Mouse (Mus musculus) activated CD4-positive, CD25-positive, alpha-beta regulatory T cell, adult 4 months (primary cell): ENCODE measurements around the gene Tspan9. TPM values are rescaled to one million over a fixed set of nuclear protein-coding genes. Genes with fewer than 3 reads are reported as not detected.

Source experiments
- ATAC-seq: one replicate; pipeline ENCODE4 v1.8.0; 2017
- polyA plus RNA-seq, 2 experiments: library from polyadenylated mRNA; unstranded; fragments of 100-300 nt; shearing (Covaris generic); gene quantifications; one replicate each; pipeline ENCODE4 v1.2.1; 2017

Tspan9 gene
- polyA plus RNA-seq, 2 experiments from 2014 or later, result 0.08 to 0.23 TPM

DNA sequence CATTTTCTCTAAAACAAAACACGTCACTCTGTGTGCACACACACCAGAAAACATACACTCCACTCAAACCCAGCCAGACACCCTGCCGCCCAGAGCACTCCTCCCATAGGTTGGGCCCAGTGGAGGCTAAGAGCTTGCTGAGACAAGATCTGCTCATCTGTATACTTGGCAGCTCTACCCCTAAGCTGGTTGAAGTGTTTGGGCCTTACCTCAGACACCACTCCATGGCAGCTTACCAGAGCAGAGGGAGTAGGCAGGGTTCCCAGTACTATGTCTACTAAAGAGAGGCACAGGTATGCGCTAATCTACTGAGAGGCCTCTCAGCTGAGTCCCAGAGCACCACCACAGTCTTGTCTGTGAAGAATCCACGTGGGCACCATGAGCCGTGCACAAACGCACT lies 10.8 kb downstream of the Tspan9 start:
- no peak for ATAC-seq

DNA sequence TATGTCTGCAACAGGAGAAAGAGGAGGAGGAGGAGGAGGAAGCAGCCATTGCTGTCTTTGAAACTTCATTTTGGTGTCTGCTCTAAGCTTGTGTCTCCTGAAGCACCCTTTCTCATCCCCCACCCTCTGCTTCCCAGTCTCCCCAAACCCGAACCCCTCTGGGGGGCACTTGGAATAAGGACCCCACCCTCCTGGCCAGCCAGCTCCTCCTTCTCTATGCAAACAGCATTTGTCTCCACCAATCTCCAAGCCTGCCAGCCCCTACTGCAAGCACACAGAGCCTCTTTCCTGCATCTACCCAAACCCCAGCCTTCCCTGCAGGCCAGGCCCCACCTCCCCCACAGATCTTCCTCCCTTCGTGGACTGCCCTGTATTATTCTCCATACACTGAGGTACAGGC lies 12.0 kb downstream of the Tspan9 start:
- no peak for ATAC-seq

DNA sequence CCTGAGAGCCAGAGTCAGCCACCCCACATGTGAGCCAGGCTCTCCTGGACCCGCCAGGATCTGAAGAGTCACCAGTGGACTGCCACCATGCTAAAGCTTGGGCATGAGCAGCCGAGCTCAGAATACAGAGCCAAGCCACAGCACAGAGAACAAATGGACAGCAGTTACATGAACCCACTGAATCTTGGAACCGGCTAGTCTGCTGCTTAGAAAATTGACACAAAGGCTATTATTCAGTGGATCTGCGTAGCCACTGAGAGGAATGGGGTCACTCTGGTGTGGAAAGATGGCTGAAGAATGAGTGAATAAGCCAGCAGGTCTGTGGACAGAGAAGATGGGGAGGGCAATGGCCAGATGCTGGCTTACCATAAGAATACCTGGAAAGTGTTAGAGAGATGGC lies 12.7 kb downstream of the Tspan9 start:
- ATAC-seq, result no peak

DNA sequence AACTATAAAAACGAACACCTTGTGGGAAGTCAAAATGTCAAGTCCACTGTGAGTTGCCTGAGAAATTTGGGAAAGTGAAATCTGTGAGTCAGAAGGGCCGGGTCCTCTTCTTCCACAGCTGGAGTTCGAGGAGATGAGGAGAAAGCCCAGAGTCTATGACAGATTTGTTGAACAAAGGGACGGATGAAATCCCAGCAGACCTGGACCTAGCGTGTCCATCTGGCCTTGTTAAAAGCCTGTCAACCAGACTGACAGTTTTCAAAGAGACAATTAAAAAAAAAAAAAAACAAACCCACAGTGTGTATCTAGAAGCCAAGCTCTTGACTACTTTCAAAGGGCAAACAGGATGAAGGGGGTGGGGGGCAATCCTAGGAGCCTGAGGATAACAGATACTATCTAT lies 14.0 kb downstream of the Tspan9 start:
- ATAC-seq, result no peak

DNA sequence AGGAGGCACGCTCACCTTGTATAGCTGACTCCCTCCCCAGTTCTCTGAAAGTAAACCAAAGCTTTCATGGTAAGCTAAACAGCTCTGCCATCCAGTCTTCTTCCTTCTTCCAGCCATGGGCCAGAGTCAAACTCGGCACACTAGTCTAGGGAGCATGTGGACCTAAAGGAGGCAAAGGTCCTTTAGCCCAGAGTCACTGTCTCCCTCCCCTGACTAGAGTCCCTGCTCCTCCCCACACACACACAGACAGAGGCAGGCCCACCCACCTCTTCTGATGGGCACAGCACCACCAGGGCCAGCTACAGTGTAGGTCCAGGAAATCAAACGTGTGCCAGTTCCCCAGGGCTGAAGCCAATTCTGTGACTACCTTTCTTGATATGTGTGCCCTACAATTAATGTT lies 16.1 kb downstream of the Tspan9 start:
- no peak for ATAC-seq

DNA sequence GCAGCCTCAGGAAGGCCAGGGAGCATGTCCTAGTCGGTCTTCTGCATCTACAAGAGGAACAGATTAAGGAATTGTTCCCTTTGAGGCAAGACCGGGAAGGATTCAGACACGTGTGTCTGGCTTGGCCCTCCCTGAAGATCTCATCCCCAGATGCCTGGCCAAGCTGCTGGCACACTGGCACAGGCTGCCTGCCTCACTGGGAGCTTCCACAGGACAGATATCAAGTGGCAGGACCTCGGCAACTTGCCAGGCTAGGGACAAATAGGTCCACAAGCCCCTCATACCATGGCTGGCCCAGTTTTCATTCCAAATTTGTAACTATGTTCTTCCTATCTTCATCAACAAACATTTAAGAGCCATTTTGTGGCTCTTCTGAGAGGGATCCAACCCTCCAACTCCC lies 16.5 kb downstream of the Tspan9 start:
- no peak for ATAC-seq

DNA sequence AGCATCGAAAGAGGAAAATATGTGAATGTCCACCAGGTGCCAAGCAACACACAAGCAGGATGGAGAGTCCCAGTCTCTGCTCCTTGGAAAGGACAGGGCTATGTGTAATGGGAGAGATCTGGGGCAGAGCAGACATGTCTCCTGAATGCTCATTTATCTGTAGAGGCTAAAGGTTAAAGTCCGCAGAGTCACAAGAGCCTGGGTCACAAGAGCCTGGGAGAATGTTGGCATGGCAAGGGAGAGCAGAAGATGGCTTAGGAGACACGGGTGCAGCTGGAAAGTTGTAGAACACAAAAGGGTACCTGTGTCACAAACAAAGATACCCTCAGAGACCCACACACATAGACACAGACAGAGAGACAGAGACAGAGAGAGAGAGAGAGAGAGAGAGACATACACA lies 17.9 kb downstream of the Tspan9 start:
- ATAC-seq, result no peak

DNA sequence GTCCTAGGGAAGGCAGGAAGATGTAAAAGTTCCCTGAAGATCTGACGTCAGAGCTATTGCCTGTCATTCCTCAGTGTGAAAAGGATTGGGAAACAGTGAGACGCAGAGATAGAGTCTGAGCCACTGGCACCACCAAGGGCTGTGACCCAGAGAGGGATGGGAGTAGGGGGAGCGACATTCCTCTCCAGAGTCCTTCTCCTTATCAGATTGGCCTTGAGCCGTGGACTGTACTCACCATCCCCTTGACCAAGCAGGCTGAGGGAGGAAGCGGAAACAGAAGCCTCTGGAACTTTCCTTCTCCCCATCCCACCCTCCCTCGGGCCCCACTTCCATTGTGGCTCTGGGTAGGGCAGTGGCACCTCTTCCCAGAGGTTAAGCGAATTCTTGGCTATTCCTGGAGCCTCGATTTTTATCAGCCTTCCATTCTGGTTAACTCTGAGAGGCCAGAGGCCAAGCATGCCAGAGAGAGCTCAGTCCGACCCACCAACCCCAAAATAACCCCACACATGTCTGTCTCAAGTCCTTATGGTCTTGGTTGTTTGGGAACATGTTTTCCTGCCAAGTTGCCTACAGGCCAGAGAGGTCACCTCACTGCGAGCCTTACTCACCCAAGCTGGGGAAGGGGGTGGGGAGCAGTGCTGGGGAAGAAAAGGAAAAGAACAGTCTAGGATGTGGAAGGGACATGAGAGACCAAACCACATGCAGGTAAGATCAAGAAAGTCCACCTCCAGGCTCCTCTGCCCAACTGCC lies 19.0 kb downstream of the Tspan9 start:
- no peak for ATAC-seq

DNA sequence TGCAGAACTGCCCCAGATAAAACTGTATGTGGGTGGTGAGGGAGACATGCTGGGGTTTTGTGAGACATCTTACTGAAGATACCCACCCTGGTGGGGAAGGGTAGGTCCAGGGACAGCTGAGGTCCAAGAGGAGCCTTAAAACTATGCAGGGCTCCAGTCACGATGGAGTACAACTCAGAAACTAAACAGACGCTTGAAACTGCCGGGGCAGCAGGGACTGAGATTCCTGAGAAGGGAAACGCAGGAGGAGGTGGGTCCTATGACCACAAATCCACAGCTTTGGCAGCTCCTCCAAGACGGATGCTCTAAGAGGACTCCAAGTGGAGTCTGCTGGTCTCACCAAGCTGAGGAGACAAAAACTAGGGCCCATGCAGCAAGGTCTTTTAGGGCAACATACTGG lies 21.3 kb downstream of the Tspan9 start:
- ATAC-seq, result no peak

DNA sequence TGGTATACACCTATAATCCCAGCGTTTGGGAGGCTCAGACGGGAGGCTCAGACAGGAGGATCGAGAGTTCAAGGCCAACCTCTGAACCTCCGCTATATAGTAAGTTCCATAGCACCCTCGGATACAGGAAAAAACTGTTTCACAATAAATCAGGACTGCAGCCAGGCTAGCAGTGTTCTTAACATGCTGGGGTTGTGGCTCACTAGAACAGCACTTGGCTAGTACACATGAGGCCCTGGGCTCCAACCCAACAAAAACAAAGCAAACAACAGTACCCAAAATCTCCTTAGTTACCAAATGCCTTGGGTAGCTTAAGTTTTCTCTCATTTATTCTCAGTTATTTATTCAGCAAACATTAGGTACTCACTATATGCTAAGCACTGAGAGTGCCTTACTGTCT lies 21.7 kb downstream of the Tspan9 start:
- ATAC-seq, result no peak

DNA sequence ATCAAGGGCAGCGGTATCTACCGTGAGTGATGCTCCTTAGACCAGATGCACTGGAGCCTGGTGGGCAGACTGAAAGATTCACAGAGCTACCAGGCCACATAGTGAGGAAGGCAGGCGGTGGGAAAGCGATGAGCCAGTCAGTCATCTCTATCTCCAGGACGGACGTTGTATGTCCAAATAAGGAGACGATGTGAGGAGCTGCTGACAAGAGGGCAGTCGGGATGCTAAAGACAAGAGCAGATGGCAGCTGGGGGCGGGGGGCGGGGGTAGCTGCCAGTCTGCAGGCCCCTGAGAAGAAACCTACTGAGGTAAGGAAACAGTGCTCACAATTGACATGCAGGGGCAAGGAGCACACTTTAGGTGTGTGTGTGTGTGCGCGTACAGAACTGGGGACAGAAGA lies 22.6 kb downstream of the Tspan9 start:
- ATAC-seq, result no peak

DNA sequence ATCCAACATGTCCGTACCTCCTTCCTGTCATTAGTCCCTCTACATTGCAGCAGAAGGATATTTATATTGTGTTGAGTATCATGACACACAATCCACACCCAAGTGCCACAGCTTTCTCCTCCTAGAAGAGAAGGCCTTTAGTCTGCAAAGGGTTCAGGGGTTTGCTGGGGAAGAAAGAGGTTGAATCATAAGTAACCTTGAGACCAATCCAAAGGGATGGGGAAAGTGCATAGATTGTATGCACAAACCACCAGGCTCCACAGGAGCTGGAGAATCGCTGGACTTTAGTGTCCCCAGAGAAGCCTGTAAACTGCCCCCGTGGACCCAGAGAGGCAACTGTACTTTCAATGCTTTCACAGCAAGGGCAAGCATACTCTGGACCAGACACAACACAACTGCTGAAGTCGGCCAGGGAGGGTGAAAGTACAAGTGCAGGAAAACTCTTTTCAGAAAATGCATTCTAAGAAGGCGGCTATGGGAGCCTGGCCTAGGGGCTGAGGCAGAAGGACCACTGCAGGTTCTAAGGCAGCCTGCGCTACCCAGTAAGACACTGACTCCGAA lies 24.6 kb downstream of the Tspan9 start:
- ATAC-seq, result no peak

DNA sequence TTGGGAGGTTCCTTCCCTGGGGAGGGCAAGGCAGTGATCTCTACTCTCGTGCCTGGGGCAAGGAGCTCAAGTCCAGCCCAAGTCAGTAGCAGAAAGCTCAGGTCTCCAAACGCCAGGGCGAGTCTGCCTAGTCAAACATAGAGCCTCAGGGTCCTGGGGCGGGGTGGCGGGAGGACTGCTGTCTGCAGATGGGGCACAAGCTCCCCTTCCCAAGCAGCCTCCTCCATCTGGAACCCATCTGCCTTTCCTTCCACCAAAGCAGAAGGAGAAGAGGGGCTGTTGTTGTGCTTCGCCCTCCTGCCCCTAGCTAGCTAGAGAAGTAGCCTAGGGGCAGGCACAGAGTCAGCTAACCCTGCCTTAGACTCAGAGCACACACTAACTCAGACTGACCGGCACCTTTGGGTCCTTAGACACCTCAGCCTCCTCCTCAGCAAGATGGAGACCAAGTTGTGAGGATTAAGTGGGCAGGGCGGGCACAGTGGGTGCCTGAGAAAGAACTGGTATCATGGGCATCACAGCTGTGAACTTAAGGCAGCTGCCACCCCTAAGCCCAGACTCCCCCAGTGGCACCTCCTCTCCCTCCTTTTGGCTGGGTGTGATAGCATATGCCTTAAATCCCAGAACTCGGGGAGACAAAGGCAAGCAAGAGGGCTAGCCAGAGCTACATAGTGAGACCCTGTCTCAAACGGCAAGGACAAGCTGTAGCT lies 26.4 kb downstream of the Tspan9 start:
- no peak for ATAC-seq

DNA sequence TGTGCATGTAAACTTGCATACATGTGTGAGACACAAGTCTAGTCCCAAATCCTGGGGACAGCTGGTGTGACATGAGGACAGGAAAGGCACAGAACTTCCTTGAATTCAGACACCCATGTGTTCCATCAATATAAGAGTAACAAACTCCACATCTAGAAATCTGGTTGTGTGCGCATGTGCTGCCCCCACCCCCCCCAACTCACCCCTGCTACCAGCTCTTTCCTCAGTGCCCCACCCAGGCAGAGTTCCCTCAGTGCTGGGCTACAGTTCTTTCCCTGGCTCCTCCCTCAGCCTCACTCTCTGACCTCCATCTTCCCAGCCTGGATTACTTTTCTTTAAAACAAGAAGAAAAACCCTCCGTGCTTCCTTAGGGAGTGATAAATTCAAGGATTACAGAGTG lies 27.1 kb downstream of the Tspan9 start:
- ATAC-seq, result no peak

DNA sequence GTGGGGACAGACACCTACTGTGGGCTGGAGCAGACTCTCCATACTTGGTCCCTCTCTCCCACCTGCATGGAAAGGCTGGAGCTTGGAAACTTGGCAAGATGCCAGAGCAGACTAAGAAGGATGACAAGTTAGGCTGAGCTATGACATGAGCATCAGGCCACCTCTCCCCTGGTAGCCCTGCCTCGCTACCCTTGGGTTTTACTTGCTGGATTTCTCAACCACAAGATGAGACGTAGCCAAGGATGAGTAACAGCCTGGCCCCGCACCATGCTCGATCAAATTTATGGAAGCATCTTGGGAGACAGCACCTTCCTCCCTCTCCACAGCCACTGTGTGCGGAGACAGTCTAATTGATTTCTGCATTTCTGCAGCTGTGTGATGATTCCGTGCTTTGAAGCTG lies 28.3 kb downstream of the Tspan9 start:
- no peak for ATAC-seq

DNA sequence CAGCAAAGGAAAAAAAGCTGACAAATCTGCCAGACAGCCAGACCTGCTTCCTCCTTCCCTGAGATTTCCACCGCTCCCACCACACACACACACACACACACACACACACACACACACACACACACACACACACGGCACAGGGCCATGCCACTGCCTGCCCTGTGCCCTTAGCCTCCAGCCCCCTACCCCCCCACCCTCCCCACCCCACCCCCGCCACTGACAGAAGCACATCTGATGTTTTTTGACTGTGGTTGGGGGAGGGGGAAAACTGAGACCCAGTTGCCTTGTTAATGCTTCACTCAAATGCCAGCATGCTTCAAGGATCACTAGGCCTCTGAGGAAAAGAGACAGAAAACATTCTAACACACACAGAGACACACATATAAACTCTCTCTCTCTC lies 30.8 kb downstream of the Tspan9 start:
- no peak for ATAC-seq

DNA sequence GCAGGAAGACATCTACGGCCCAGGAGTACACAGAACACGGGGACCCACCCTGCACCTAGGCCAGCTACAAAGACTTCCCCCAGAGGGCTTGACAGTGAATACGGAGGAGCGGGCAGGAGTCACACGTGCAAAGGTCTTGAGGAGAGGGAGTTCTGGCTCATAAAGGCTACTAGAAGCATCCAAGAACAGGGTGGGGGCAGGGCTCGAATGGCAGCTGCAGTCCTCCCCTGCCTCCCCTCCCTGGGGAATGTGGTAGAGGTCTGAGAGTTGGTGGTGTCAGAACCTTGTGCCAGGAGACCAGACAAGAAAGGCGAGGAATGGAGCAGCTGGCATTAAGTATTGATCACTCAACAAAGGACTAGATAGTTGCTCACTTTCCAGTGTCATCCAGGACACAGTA lies 31.6 kb downstream of the Tspan9 start:
- no peak for ATAC-seq

DNA sequence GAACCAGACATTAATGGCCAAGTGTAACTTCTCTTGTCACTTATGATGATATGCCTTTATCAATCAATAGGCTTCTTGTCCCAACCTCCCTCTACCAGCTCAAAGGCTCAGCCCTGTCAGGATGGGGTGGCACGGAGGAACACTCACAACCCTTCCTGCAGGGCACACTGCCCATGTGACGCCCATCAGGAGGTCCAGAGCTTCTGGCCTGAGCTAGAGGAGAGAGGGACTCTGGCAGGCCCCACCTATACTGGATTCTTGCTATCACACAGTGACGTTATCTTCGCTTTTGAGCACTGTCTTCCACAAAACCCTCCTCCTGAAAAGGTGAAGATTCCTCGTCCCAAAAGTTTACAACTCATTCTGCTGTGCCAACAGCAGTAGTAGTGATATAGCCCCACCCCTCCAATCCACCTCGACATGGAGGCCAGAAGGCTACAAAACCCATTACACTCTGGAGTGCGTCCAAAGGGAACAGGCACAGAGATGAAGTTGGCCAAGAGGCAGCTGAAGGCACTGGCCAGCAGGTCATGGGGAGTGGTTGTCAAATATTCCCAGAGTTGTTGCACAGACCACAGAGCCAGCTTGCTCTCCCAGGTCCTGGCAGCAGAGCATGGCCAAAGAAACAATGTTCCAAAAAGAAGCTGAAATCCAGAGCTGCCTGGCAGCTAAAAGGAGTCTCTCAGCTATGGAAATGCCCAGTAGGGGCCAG lies 34.9 kb downstream of the Tspan9 start:
- ATAC-seq, result no peak

DNA sequence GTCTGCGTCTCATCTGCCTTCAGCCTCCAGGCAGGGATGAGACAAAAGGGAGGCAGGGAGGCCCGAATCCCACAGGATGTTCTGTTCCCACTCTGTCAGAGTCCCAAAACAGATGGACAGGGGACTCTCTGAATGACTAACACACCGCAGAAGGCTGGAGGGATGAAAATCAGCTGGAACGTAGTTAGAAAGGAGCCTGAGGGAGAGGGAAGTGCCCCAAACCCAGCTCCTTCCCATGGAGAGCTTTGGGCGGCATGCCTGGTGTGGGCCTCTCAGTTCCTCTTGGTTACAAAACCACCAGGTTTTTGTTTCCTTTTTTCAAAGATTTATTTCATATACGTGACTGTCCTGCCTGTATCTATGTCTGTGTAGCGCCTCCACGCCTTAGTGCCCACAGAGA lies 35.7 kb downstream of the Tspan9 start:
- ATAC-seq, result no peak

DNA sequence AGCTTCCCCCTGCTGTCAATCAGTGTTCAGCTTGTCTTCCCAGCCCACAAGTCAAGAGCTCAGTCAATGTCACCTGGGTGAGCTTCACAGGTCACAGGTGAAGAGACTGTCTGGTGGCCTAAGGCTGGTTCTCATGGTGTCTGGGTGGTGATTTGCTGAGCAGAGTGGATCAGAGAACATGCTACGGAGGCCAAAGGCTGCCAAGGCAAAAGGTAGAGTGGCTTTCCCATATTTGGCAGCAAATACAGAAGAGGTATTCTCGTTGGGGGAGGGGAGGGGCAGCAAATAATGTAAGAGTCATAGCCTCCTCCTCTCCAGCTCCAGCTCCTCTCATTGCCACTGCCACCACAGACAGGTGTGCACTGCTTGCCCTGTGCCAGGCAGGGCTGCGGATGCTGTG lies 37.2 kb downstream of the Tspan9 start:
- no peak for ATAC-seq

DNA sequence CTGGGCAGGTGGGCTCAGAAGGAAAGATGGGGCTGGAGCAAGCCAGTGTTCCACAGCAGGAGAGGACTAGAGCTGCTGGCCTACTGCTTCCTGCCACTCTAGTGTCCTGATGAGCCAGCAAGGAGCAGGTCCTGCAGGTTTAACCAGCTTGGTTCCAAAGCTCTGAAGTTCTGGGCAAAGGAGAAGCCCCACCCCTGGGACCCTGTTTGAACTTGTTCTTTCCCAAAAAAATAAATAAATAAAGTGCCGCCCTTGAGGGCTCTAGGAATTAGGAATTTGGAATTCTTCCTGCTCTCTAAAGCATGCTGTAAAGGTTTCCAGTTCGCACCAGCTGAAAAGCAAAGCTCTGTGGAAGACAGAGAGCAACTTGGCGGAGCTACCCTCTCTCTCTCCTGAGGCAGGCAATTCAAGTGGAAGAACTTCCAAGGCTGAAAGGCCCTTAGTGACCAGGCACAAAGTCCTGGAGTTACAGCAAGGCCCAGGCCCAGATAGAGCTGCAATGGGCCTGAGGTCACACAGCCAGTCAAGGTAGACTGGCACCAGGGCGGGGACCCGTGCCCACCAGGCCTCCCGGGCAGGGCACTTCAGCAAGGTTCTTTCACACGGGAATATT lies 38.6 kb downstream of the Tspan9 start:
- ATAC-seq, result no peak

DNA sequence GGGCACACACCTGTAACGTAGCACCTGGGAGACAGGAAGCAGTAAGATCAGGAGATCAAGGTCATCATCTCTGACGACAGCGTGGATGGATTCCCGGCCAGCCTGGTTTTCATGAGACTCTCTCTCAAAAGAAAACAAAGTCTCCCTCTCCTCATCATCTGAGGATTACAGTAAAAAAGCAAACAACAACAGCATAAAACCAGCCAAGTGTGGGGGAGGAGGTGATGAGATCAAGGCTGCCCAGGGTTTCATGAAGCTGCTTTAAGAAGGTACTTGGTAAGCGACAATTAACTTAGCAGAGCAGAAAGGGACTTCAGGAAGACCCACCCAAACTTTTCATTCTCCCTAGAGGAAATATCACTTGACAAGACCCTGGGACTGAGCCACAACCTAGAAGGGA lies 39.5 kb downstream of the Tspan9 start:
- no peak for ATAC-seq

DNA sequence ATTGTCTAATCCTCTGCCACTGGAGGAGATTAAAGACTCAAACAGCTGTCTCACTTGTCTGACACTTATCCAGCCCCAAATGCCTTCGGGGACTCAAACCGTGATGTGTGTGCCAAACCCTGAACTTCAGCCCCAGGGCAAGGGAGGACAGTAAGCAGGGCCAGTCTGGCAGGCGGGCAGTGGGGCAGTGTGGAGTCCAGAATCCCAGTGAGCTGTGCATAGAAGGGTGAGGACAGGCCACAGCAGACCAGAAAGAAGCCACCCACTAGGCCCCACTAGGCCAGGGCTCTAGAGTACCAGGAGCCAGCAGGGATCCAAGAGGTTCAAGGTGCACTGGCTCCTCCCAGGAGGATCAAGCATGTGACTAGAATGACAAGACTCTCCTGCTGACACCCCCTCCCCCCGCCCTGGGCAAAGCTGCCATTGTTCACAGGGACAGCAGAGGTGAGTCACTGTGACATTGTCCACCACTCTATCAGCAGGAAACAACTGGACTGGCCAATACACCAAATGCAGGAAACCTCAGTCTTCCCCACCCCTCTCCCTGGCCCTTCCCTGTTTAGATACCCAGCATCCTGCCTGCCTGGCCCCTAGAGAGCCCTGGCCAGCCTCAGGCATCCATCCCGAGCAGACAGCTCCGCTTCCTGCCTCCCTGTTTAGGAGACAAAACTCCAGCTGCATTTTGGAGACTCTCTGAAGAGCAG lies 40.9 kb downstream of the Tspan9 start:
- ATAC-seq, result no peak
